Comparison of ENCODE assay signal across 8 mouse cellular contexts in the genomic region with DNA sequence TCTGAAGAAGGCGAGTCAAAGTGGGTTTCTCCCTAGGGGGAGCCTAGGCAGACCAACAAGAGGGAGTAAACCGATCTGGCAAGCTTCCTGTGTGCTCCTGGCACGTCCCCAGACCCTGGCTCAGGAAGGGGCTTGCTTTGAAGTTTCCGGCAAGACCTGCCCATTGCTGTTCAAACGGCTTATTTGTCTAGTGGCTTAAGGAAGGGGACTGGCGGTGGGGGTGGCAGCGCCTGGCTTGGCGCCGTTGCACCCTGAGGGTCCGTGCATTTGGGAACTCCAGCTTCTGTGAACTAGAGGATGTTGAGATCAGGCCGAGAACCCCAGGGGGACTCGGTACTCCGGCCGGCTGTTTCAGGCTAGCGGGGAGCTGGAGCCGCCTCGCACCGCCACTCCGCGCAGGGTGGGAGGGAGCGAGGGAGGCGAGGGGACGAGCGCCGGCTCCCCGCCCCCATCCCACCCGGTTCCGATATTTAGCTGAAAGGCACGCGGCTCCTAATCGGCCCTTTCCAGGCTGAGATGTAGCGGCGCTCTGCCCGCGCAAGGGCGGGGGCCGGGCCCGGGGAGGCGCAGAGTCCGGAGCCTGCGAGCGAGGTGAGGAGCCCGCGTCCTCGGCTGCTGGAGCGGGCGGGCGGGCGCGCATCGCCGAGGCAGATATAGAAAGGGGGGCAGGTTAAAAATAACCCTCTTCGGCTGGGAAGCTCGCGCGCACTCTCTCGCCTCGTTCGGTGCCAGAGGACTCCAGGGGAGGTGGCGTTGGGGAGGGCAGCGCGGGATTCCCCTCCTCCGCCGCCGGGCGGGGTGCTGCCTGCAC. TPM values are rescaled to one million over a fixed set of nuclear protein-coding genes. Genes with fewer than 3 reads are reported as not detected.
DNase-seq lines count a peak whose midpoint lies in the region; ATAC-seq and TF ChIP-seq lines count a peak whose summit lies in the region.

No protein-coding gene starts in this region.

- peak overlapping the region; percentile 91 for H3K4me3 ChIP-seq in E14TG2a.4 (replicated peaks; ENCODE audit: low read length)
- peak overlapping the region; percentile 64 for H3K4me3 ChIP-seq in brown adipose tissue, adult 24 weeks (ENCODE audit: insufficient read depth, low read depth, low read length)
- peak overlapping the region; percentile 68 for H3K4me3 ChIP-seq in forebrain, embryonic 14.5 days (ENCODE audit: low read depth, low read length)
- peak overlapping the region; percentile 66 for H3K4me3 ChIP-seq in liver, embryonic 15.5 days (replicated peaks)
- H3K4me3 ChIP-seq in neural tube, embryonic 13.5 days, result peak overlapping the region; percentile 68

- H3K4me1 ChIP-seq in E14TG2a.4 (replicated peaks; ENCODE audit: low read depth, low read length), result peaks cover 73% of the 10 kb centered on the region
- H3K4me1 ChIP-seq in brown adipose tissue, adult 24 weeks (ENCODE audit: control insufficient read depth, insufficient read depth, insufficient read length, low read length), result peaks cover 25% of the 10 kb centered on the region; the same call in 1 of the 2 replicates
- H3K4me1 ChIP-seq in forebrain, embryonic 14.5 days (ENCODE audit: control insufficient read depth, insufficient read depth, low read length), result peaks cover 30% of the 10 kb centered on the region
- H3K4me1 ChIP-seq in liver, embryonic 15.5 days (replicated peaks), result peaks cover 80% of the 10 kb centered on the region
- peaks cover 95% of the 10 kb centered on the region for H3K4me1 ChIP-seq in neural tube, embryonic 13.5 days (replicated peaks)

- DNase-seq in forebrain, embryonic 14.5 days (ENCODE audit: low spot score), result peak; percentile 84
- peak; percentile 76 to 80 for DNase-seq in heart, postnatal 14 days
- DNase-seq in kidney, postnatal 36 days, result peak; percentile 67 to 70
- peak; percentile 52 for DNase-seq in thymus, postnatal 0 days (ENCODE audit: low spot score)

- intact Hi-C loops in heart, postnatal 14 days (cut with DNase I), result loop anchor here (2.0 kb wide), 1 partner anchor 71 kb away; the partner anchor contains the start of gene Rai1

- peak; percentile 49 for ATAC-seq in forebrain, embryonic 14.5 days
- ATAC-seq in liver, embryonic 15.5 days (ENCODE audit: insufficient read depth), result peak; percentile 81
- ATAC-seq in neural tube, embryonic 13.5 days (ENCODE audit: low read depth), result peak; percentile 50

- peak overlapping the region; percentile 97 for H3K4me2 ChIP-seq in forebrain, embryonic 14.5 days (ENCODE audit: low read length)
- H3K4me2 ChIP-seq in liver, embryonic 15.5 days, result peak overlapping the region; percentile 99
- peak overlapping the region; percentile 98 for H3K4me2 ChIP-seq in neural tube, embryonic 13.5 days

- under 1% methylated on average over 51 of the region's 66 CpGs for WGBS in forebrain, embryonic 14.5 days
- WGBS in liver, embryonic 15.5 days (ENCODE audit: insufficient replicate concordance), result under 1% methylated on average over 66 of the region's 66 CpGs
- WGBS in neural tube, embryonic 13.5 days, result under 1% methylated on average over 65 of the region's 66 CpGs

- H3K9me3 ChIP-seq in E14TG2a.4 (ENCODE audit: low read length), result no peaks in the 10 kb centered on the region
- H3K9me3 ChIP-seq in forebrain, embryonic 14.5 days (replicated peaks; ENCODE audit: control insufficient read depth, low read length), result no peaks in the 10 kb centered on the region
- no peaks in the 10 kb centered on the region for H3K9me3 ChIP-seq in liver, embryonic 15.5 days (replicated peaks)
- H3K9me3 ChIP-seq in neural tube, embryonic 13.5 days, result no peaks in the 10 kb centered on the region

- TF ChIP-seq CTCF in E14TG2a.4 (conservative IDR thresholded peaks at IDR 0.05; ENCODE audit: low read length), result no peak

- H3K36me3 ChIP-seq in E14TG2a.4 (ENCODE audit: insufficient read depth, low read length), result peaks cover 39% of the 10 kb centered on the region
- H3K36me3 ChIP-seq in forebrain, embryonic 14.5 days (ENCODE audit: control insufficient read depth, insufficient read depth, low read length), result 0 out of 2 replicates have a peak, but pooled peaks cover 3% of the 10 kb centered on the region
- H3K36me3 ChIP-seq in liver, embryonic 15.5 days (replicated peaks), result no peaks in the 10 kb centered on the region
- no peaks in the 10 kb centered on the region; the same call in 1 of the 2 replicates for H3K36me3 ChIP-seq in neural tube, embryonic 13.5 days

- H3K27me3 ChIP-seq in E14TG2a.4 (ENCODE audit: insufficient read depth, low read length), result no peaks in the 10 kb centered on the region
- no peaks in the 10 kb centered on the region for H3K27me3 ChIP-seq in forebrain, embryonic 14.5 days (replicated peaks; ENCODE audit: control insufficient read depth, insufficient read depth, low read length)
- H3K27me3 ChIP-seq in liver, embryonic 15.5 days, result peaks cover 29% of the 10 kb centered on the region
- H3K27me3 ChIP-seq in neural tube, embryonic 13.5 days, result no peaks in the 10 kb centered on the region

- H3K27ac ChIP-seq in brown adipose tissue, adult 24 weeks (replicated peaks; ENCODE audit: low read depth, low read length), result no peak overlapping the region
- H3K27ac ChIP-seq in forebrain, embryonic 14.5 days (ENCODE audit: low read depth, low read length), result peak overlapping the region; percentile 100
- peak overlapping the region; percentile 69 for H3K27ac ChIP-seq in liver, embryonic 15.5 days (replicated peaks)
- H3K27ac ChIP-seq in neural tube, embryonic 13.5 days (replicated peaks), result peak overlapping the region; percentile 100

- H3K9ac ChIP-seq in forebrain, embryonic 14.5 days (ENCODE audit: low read length), result peak overlapping the region; percentile 87
- peak overlapping the region; percentile 63 for H3K9ac ChIP-seq in liver, embryonic 15.5 days
- H3K9ac ChIP-seq in neural tube, embryonic 13.5 days, result peak overlapping the region; percentile 93

RNA-seq across cellular contexts. Expression of gene Srebf1, which starts 46.8 kb away (rescaled TPM):
- polyA plus RNA-seq in brown adipose tissue, adult 24 weeks (2012; ENCODE audit: insufficient read depth, insufficient read length, missing spikeins), result 192 and 233 TPM in 2 replicates
- polyA plus RNA-seq in forebrain, embryonic 14.5 days (2014; fragmentation: Nextera tagmentation; extraction: Ambion mirVana), result 42.6 and 44.3 TPM in 2 replicates
- 10 to 100 TPM; 29.0 to 32.0 TPM for total RNA-seq in heart, postnatal 14 days (2021)
- polyA plus RNA-seq in liver, embryonic 15.5 days (2015; fragmentation: Nextera tagmentation; extraction: Ambion mirVana), result 53.5 and 60.6 TPM in 2 replicates
- polyA plus RNA-seq in neural tube, embryonic 13.5 days (2015; fragmentation: Nextera tagmentation; extraction: Ambion mirVana), result 30.6 and 38.5 TPM in 2 replicates
- polyA plus RNA-seq in thymus, postnatal 0 days (2015; fragmentation: Nextera tagmentation; extraction: Ambion mirVana), result 82.6 and 100 TPM in 2 replicates
